Mouse (Mus musculus) embryonic facial prominence, embryonic 12.5 days (tissue): ENCODE data around the gene Fbn1. TPM values are rescaled to one million over a fixed set of nuclear protein-coding genes. Genes with fewer than 3 reads are reported as not detected.
"Not testable (repeated sequence)": the region's sequence is repeated elsewhere in the genome, so short reads cannot be mapped to it uniquely, and the experiment has no call there.

Experiments used
- ATAC-seq: fragments of 200-750 bp; cut with Nextera tagmentation; 2 replicates; pipeline ENCODE4 v1.8.0; 2017; ENCODE audit not compliant: insufficient number of reproducible peaks, insufficient read depth, low FRiP score, low TSS enrichment
- H3K27ac ChIP-seq: fragments of 300-500 bp; sonication (generic); 2 replicates; pipeline ENCODE4 v1.5.1; 2016; ENCODE audit warnings: mild to moderate bottlenecking
- H3K27me3 ChIP-seq: fragments of 300-500 bp; sonication (generic); 2 replicates; pipeline ENCODE4 v1.6.1; 2016; ENCODE audit warnings: mild to moderate bottlenecking, moderate library complexity
- H3K36me3 ChIP-seq: fragments of 300-500 bp; sonication (generic); 2 replicates; pipeline ENCODE4 v1.6.1; 2016; ENCODE audit warnings: mild to moderate bottlenecking
- H3K4me1 ChIP-seq: fragments of 300-500 bp; sonication (generic); 2 replicates; pipeline ENCODE4 v1.6.1; 2016
- H3K4me2 ChIP-seq: fragments of 300-500 bp; sonication (generic); replicated peaks from 2 replicates; pipeline ENCODE4 v1.6.1; 2016; ENCODE audit warnings: mild to moderate bottlenecking, moderate library complexity
- H3K4me3 ChIP-seq: fragments of 300-500 bp; sonication (generic); 2 replicates; pipeline ENCODE4 v1.5.1; 2016; ENCODE audit warnings: mild to moderate bottlenecking
- H3K9ac ChIP-seq: fragments of 300-500 bp; sonication (generic); 2 replicates; pipeline ENCODE4 v1.6.1; 2016; ENCODE audit warnings: mild to moderate bottlenecking, moderate library complexity
- H3K9me3 ChIP-seq: fragments of 300-500 bp; sonication (generic); 2 replicates; pipeline ENCODE4 v1.6.1; 2016; ENCODE audit warnings: mild to moderate bottlenecking, moderate library complexity
- WGBS: fragments of 180-500 bp; shearing (Covaris S2); methylation state at CpG from one replicate; pipeline ENCODE4 v1.1.7; 2016; 5-methylcytosine and 5-hydroxymethylcytosine counted together
- polyA plus RNA-seq: library from polyadenylated mRNA; unstranded; fragments of >200 nt; fragmentation: Nextera tagmentation; extraction: Ambion mirVana; gene quantifications from 2 replicates; pipeline ENCODE4 v1.2.1, GENCODE M21; 2016

Fbn1 gene
- polyA plus RNA-seq, 1 experiment from 2014 or later = 27.1 TPM

DNA sequence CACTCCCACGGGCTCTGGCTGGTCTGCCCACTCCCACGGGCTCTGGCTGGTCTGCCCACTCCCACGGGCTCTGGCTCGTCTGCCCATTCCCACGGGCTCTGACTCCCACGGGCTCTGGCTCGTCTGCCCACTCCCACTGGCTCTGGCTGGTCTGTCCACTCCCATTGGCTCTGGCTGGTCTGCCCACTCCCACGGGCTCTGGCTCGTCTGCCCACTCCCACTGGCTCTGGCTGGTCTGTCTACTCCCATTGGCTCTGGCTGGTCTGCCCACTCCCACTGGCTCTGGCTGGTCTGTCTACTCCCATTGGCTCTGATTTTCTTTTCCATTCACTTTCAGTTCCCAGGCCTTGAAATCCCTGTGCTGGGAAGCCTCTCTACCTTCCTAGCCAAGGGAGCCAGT is 227.8 kb downstream of the Fbn1 start:
- 88% methylated on average over 9 of the region's 9 CpGs for WGBS
- not testable (repeated sequence) for H3K27me3 ChIP-seq, H3K27ac ChIP-seq, H3K36me3 ChIP-seq, H3K4me1 ChIP-seq, H3K4me2 ChIP-seq, ATAC-seq, H3K4me3 ChIP-seq, H3K9me3 ChIP-seq, H3K9ac ChIP-seq

DNA sequence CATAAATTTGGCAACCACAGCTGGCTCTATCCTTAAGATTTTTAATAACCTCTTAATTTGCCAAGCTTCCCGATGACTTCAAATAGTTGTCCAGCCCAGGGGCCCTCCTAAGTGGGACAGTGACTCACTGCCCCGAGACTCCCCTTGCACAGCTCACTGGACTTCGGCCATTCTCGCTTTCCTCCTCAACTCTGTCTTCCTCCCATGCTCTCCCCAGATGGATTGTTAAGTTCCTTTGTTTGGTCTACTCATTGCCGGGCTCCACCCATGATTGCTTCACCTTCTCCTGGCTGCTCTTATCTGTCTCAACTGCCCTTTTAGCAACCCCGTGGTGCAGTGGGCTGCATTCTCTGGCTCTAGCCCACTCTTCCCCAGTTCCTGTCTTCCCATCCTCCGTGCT is 229.3 kb downstream of the Fbn1 start:
- Histone ChIP-seq H3K4me1 (0 out of 2 replicates have a peak, but pooled peaks cover 3% of the 10 kb centered on the region), H3K9ac (no peak overlapping the region), H3K4me3 (no peak overlapping the region), H3K36me3 (no peaks in the 10 kb centered on the region), H3K4me2 (no peak overlapping the region), H3K27me3 (no peaks in the 10 kb centered on the region), H3K27ac (no peak overlapping the region), H3K9me3 (no peaks in the 10 kb centered on the region)
- WGBS = 77% methylated on average over 7 of the region's 7 CpGs
- no peak for ATAC-seq

DNA sequence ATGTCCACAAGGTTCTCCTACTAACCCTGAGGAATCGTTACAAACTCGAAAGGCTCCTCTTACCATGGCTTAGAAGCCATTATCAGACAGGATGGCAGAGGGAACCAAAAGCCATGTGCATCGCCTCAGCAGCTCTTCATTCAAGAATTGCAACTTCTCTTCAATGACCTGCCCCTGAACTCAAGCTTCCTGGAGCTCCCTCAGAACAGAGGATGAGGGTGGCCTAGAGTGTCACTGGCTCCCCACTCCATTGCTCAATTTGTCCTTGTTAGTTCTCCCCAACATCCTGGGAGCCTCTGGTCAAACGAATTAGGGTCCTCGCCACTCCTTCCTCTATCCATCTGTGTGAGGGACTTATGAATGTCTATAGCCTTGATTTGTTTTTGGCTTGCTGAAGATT is 231.1 kb downstream of the Fbn1 start:
- Histone ChIP-seq H3K27me3 (no peaks in the 10 kb centered on the region), H3K4me1 (0 out of 2 replicates have a peak, but pooled peaks cover 3% of the 10 kb centered on the region), H3K9ac (no peak overlapping the region), H3K4me2 (no peak overlapping the region), H3K27ac (no peak overlapping the region), H3K9me3 (no peaks in the 10 kb centered on the region), H3K4me3 (no peak overlapping the region), H3K36me3 (no peaks in the 10 kb centered on the region)
- ATAC-seq = no peak
- WGBS = 73% methylated on average over 5 of the region's 5 CpGs

DNA sequence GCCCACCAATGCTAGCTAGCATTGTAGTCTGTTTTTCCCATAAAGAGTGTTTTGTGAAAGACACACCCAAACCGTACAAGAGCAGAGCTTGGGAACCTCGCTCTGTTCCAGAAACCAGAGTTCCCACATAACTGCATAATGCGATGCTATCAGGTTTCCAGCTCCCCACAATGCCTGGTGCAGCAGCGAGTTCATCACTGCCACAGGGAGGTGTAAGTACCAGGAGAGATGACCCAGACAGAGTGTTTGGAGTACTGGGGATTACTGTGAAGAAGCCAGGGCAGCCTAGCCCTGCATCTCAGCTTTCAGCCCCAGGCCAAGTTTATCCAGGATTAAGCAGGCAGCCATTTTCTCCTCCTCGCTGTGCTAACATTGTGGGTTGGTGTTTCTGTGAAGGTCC is 232.2 kb downstream of the Fbn1 start:
- Histone ChIP-seq H3K36me3 (no peaks in the 10 kb centered on the region), H3K9me3 (no peaks in the 10 kb centered on the region), H3K4me1 (0 out of 2 replicates have a peak, but pooled peaks cover 3% of the 10 kb centered on the region), H3K4me3 (no peak overlapping the region), H3K4me2 (no peak overlapping the region), H3K27ac (0 out of 2 replicates have a peak overlapping the region, but pooled peaks have one; percentile 30), H3K27me3 (no peaks in the 10 kb centered on the region), H3K9ac (no peak overlapping the region)
- 21% methylated on average over 5 of the region's 5 CpGs for WGBS
- peak; percentile 87; the same call in 1 of the 2 replicates for ATAC-seq

DNA sequence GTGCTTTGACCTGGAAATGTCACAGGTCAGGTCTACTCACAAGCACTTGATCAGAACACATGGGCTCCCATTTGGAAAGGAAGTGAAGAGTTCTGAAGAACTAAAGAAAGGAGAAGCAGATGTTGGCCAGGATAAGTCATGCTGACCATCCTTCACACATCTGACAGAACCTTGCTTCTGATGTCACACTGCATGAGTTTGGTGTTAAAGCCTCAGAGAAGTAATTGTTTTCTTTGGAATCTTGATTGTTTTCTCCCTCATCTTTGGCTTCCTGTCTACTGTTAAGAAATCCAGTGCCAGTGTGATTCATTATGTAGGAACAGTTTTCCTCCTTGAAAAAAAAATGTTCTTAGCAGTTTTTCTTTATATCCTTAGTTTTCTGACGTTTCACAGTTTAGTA is 238.9 kb downstream of the Fbn1 start:
- Histone ChIP-seq H3K4me1 (no peaks in the 10 kb centered on the region), H3K36me3 (no peaks in the 10 kb centered on the region), H3K27me3 (no peaks in the 10 kb centered on the region), H3K4me2 (no peak overlapping the region), H3K27ac (no peak overlapping the region), H3K4me3 (no peak overlapping the region), H3K9me3 (no peaks in the 10 kb centered on the region), H3K9ac (no peak overlapping the region)
- no peak for ATAC-seq
- WGBS = 79% methylated on average over 1 of the region's 1 CpGs

DNA sequence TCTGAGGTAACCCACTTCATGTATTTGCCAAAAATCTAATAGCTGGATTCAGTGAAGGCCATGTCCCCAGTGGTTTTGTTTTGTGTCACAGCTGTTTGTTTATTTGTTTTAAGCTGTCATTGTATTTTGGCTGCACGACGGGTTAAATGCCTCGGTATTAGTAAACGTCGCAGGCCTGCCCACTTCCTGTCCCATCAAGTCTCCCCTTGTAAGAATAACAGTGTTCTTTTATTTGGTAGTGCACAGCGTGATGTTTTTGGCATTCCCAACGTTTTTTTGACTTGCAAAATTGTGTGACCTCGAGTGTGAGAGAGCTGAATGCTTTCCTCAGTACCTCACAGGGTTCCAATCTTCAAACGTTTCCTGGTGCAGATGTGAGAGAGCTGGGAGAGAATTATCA is 244.0 kb downstream of the Fbn1 start:
- peaks cover 3% of the 10 kb centered on the region; the same call in 1 of the 2 replicates for H3K36me3 ChIP-seq
- ATAC-seq = no peak
- 15% methylated on average over 9 of the region's 9 CpGs for WGBS
- H3K9me3 ChIP-seq = no peaks in the 10 kb centered on the region
- H3K27me3 ChIP-seq = no peaks in the 10 kb centered on the region
- no peak overlapping the region for H3K4me2 ChIP-seq
- H3K9ac ChIP-seq = no peak overlapping the region
- no peaks in the 10 kb centered on the region for H3K4me1 ChIP-seq
- no peak overlapping the region for H3K27ac ChIP-seq
- H3K4me3 ChIP-seq = no peak overlapping the region

DNA sequence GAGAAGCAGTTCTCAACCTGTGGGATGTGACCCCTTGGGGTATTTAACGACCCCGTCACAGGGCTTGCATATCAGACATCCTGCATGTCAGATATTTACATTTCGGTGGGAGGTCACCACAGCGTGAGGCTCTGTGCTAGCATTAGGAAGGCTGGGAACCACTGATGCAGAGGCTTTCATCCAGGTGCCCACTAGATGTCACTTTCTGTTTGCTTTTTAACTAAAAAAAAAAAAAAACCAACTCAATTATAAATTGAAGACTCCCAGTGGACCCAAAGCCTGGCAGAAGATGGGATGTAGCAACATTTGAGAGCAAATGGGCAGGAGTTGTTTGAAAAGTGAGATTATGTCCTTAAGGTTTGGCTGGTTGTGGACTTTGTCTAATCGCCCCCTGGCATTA is 244.7 kb downstream of the Fbn1 start:
- Histone ChIP-seq H3K4me2 (no peak overlapping the region), H3K27me3 (no peaks in the 10 kb centered on the region), H3K4me3 (no peak overlapping the region), H3K4me1 (no peaks in the 10 kb centered on the region), H3K36me3 (peaks cover 7% of the 10 kb centered on the region), H3K9ac (no peak overlapping the region), H3K9me3 (no peaks in the 10 kb centered on the region), H3K27ac (no peak overlapping the region)
- ATAC-seq = no peak
- 16% methylated on average over 5 of the region's 5 CpGs for WGBS

DNA sequence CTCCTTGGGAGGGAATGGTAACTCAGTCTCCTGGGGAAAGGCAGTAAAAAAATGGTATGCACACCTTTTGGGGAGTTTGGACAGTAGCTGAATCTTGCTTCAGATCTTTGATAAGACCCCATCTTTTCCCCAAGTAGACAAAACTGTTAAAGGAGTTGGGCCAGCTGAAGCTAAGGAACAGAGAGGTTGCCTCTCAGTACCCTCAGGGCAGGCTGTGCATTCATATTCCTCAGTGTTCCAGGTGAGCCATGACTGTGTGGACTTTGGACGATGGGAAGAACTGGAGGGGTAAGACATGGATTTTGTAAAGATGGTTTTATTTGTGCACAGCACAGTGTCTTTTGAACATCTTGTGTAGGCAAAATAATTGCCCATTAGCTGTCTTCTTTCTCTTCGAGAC is 247.5 kb downstream of the Fbn1 start:
- Histone ChIP-seq H3K27me3 (no peaks in the 10 kb centered on the region), H3K4me2 (no peak overlapping the region), H3K36me3 (peaks cover 30% of the 10 kb centered on the region)

DNA sequence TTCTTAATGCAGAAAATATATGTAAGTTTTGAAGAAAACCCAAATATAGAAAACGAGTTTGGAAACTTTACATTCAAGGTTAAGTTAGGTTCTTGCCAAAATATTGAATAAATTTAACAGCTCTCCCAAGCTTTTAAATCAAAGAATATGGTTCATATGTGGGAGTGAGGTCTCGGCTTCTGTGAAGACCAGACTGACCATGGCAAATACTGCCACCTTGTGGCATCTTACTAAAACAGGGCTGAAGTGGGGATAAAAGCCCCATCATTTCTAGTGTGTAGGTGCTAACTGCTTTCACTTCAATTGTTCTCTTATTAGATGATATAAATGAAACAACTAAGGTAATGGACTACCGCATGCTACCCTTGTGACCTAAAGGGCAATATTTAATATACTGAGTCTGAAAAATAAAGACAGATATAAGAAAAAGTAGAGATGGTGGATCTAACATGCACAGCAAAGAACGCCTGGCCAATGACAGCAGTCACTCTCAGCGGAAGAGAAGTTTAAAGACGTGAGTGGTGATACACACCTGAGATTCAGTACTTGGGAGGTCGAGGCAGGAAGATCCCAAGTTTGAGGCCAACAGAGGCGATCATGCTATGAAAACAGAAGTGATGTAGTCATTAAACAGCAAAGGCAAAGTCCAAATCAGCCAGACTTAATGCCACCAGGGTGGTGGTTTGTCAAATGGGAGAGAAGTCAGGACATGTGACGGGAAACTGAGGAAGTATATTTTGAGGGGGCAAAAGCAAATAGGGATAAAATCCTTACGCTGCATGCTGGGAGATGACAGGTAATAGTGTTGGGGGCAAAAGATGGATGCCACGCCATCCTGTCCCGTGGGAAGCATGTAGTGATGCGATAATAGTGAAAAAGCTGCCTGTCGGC is 248.3 kb downstream of the Fbn1 start:
- WGBS = 88% methylated on average over 14 of the region's 14 CpGs
- peaks cover 33% of the 10 kb centered on the region for H3K36me3 ChIP-seq
- 0 out of 2 replicates have a peak, but pooled peaks cover 3% of the 10 kb centered on the region for H3K9me3 ChIP-seq
- no peak overlapping the region for H3K4me2 ChIP-seq
- H3K9ac ChIP-seq = no peak overlapping the region
- ATAC-seq = no peak
- no peak overlapping the region for H3K27ac ChIP-seq
- H3K27me3 ChIP-seq = no peaks in the 10 kb centered on the region
- no peak overlapping the region for H3K4me3 ChIP-seq
- no peaks in the 10 kb centered on the region for H3K4me1 ChIP-seq

More for the DNA sequence above, 247.5 kb downstream of the Fbn1 start:
- WGBS = 85% methylated on average over 2 of the region's 2 CpGs
- H3K4me3 ChIP-seq = no peak overlapping the region
- H3K4me1 ChIP-seq = no peaks in the 10 kb centered on the region
- ATAC-seq = no peak
- H3K9me3 ChIP-seq = no peaks in the 10 kb centered on the region
- no peak overlapping the region for H3K27ac ChIP-seq
- no peak overlapping the region for H3K9ac ChIP-seq

DNA sequence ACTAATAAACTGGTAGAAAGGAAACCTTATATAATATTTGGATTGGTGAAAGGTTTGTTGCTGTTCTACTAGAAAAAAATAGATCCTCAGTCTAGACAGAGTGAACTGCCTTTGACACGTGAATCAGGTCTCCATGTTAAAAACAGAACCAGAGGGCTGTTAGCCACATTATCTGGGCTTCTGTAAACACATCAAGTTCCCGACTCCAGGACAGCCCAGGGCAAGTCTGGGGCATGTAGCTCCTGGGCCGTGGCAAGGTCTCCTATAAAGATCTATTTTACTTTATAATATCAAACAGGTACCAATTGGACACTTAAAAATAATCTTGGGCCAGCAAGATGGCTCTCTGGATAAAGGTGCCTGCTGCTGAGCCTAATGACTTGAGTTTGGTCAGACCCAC is 251.9 kb downstream of the Fbn1 start:
- no peak for ATAC-seq
- Histone ChIP-seq H3K9me3 (0 out of 2 replicates have a peak, but pooled peaks cover 3% of the 10 kb centered on the region), H3K36me3 (peaks cover 68% of the 10 kb centered on the region), H3K9ac (no peak overlapping the region), H3K27me3 (no peaks in the 10 kb centered on the region), H3K27ac (no peak overlapping the region), H3K4me1 (no peaks in the 10 kb centered on the region), H3K4me3 (no peak overlapping the region), H3K4me2 (no peak overlapping the region)
- WGBS = 69% methylated on average over 3 of the region's 3 CpGs

DNA sequence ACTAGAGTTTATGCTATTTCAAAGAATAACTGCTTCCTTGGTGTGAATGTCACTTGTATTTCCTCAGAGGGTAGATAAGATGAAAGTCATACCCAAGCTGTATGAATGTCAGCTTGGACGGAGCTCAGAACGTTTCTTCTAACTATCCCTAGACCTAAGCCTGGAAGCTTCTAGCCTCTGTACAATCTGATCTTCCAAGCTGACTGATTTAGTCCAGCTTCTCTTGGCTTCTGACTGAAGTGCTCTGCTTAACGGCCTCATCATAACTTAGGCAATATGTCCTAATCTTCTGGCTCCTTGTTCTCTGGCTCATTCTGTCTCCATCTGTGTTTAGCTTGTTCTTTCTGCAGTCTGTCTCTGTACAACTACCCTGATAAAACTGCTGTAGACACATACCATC is 253.2 kb downstream of the Fbn1 start:
- ATAC-seq = no peak
- Histone ChIP-seq H3K4me3 (no peak overlapping the region), H3K27me3 (no peaks in the 10 kb centered on the region), H3K9ac (no peak overlapping the region), H3K9me3 (0 out of 2 replicates have a peak, but pooled peaks cover 3% of the 10 kb centered on the region), H3K36me3 (peaks cover 77% of the 10 kb centered on the region), H3K4me1 (peaks cover 7% of the 10 kb centered on the region; the same call in 1 of the 2 replicates), H3K4me2 (no peak overlapping the region), H3K27ac (no peak overlapping the region)
- WGBS = 93% methylated on average over 3 of the region's 3 CpGs

DNA sequence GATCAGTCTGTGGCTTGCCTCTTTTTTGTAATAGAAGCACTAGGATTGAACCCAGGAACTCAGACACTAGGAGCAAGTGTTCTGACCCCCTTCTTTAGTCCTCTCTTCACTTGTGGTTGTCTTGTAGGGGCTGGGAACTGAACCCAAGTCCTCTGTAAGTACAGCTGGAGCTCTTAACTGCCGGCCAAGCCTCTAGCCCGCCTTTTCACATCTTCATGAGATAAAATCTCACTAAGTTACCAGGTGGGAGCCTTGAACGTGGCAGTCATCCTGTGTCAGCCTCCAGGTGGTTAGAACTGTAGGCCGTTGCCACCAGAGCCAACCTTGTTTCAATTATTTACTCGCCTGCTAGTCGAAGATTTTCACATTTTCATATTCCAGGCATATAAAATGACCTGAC is 254.1 kb downstream of the Fbn1 start:
- 94% methylated on average over 6 of the region's 6 CpGs for WGBS
- H3K27ac ChIP-seq = no peak overlapping the region
- no peak overlapping the region for H3K9ac ChIP-seq
- 0 out of 2 replicates have a peak, but pooled peaks cover 3% of the 10 kb centered on the region for H3K9me3 ChIP-seq
- peaks cover 76% of the 10 kb centered on the region for H3K36me3 ChIP-seq
- H3K4me1 ChIP-seq = peaks cover 16% of the 10 kb centered on the region
- H3K27me3 ChIP-seq = no peaks in the 10 kb centered on the region
- no peak overlapping the region for H3K4me2 ChIP-seq
- no peak for ATAC-seq
- H3K4me3 ChIP-seq = no peak overlapping the region
